Mouse (Mus musculus) midbrain, embryonic 10.5 days (tissue): Measurements from ENCODE around the gene Tmprss4. TPM values are rescaled to one million over a fixed set of nuclear protein-coding genes. Genes with fewer than 3 reads are reported as not detected.

ENCODE experiments used
- polyA plus RNA-seq: library from polyadenylated mRNA; unstranded; fragments of >200 nt; fragmentation: Nextera tagmentation; extraction: Ambion mirVana; gene quantifications from 2 replicates; pipeline ENCODE4 v1.2.1, GENCODE M21; 2016

Gene Tmprss4
- polyA plus RNA-seq, 1 experiment from 2014 or later, result not detected

Other genes starting within 250 kb of the Tmprss4 start
- gene Ube4a, start 238.5 kb downstream of the Tmprss4 start, polyA plus RNA-seq, result 24.2 and 26.8 TPM in 2 replicates
- gene Cd3g, start 223.7 kb downstream of the Tmprss4 start, polyA plus RNA-seq, result not detected in 2 replicates
- not detected in 2 replicates for gene Cd3d, start 222.3 kb downstream of the Tmprss4 start, polyA plus RNA-seq
- not detected in 2 replicates for gene Cd3e, start 194.5 kb downstream of the Tmprss4 start, polyA plus RNA-seq
- 0.87 and 1.0 TPM in 2 replicates for gene Mpzl2, start 164.3 kb downstream of the Tmprss4 start, polyA plus RNA-seq
- 2.4 and 3.5 TPM in 2 replicates for gene Mpzl3, start 148.9 kb downstream of the Tmprss4 start, polyA plus RNA-seq
- 0.10 and 0.14 TPM in 2 replicates for gene Jaml, start 124.9 kb downstream of the Tmprss4 start, polyA plus RNA-seq
- gene Scn2b, start 86.3 kb downstream of the Tmprss4 start, polyA plus RNA-seq, result 4.2 and 5.6 TPM in 2 replicates
- gene Scn4b, start 65.7 kb downstream of the Tmprss4 start, polyA plus RNA-seq, result 0.16 and 0.28 TPM in 2 replicates
- not detected in 2 replicates for gene BC049352, start 22.1 kb downstream of the Tmprss4 start, polyA plus RNA-seq
- 0.62 and 0.89 TPM in 2 replicates for gene Il10ra, start 65.1 kb upstream of the Tmprss4 start, polyA plus RNA-seq
- 0.05 TPM in 1 of 2 replicates, not detected in the other for gene Tmprss13, start 115.0 kb upstream of the Tmprss4 start, polyA plus RNA-seq
- 164 and 189 TPM in 2 replicates for gene Fxyd6, start 166.1 kb upstream of the Tmprss4 start, polyA plus RNA-seq
- gene Fxyd2, start 195.6 kb upstream of the Tmprss4 start, polyA plus RNA-seq, result 0.83 and 1.8 TPM in 2 replicates
- 0.23 and 0.66 TPM in 2 replicates for gene Dscaml1, start 222.5 kb upstream of the Tmprss4 start, polyA plus RNA-seq